Mouse (Mus musculus): ENCODE measurements around the gene Vti1b.
"Not testable (repeated sequence)": the region's sequence is repeated elsewhere in the genome, so short reads cannot be mapped to it uniquely, and the experiment has no call there.

Vti1b gene

GRCm38 (mm10) chr12:79172019-79172941 is at the start of gene Vti1b:
Vti1b (minus strand) TSS chr12:79172667.
- in situ Hi-C loops (cut with MboI) = no loop called here

GRCm38 (mm10) chr12:79217511-79217910 is 45.0 kb upstream of the Vti1b start:
- in situ Hi-C loops (cut with MboI) = no loop called here

GRCm38 (mm10) chr12:79211447-79211846 is 39.0 kb upstream of the Vti1b start:
- in situ Hi-C loops (cut with MboI) = no loop called here

GRCm38 (mm10) chr12:79208703-79209464 is 36.4 kb upstream of the Vti1b start, which contains the start of gene Rdh12:
Rdh12 (plus strand) TSS chr12:79208914.
- in situ Hi-C loops (cut with MboI) = no loop called here

- in situ Hi-C loops (cut with MboI) = no loop called here
Measured at GRCm38 (mm10) chr12:79201882-79202281, 29.4 kb upstream of the Vti1b start.

- in situ Hi-C loops (cut with MboI) = no loop called here
Measured at GRCm38 (mm10) chr12:79197105-79197504, 24.6 kb upstream of the Vti1b start.

GRCm38 (mm10) chr12:79193441-79193840 is 21.0 kb upstream of the Vti1b start:
- in situ Hi-C loops (cut with MboI) = no loop called here

- in situ Hi-C loops (cut with MboI) = no loop called here
Measured at GRCm38 (mm10) chr12:79192193-79192592, 19.7 kb upstream of the Vti1b start, which contains the start of gene Rdh11. Rdh11 (minus strand) TSS chr12:79192293.

GRCm38 (mm10) chr12:79191701-79192100 is 19.2 kb upstream of the Vti1b start:
- in situ Hi-C loops (cut with MboI) = no loop called here

GRCm38 (mm10) chr12:79190931-79191673 is 18.6 kb upstream of the Vti1b start:
- in situ Hi-C loops (cut with MboI) = no loop called here

- in situ Hi-C loops (cut with MboI) = not testable (repeated sequence)
Measured at GRCm38 (mm10) chr12:79185160-79185559, 12.7 kb upstream of the Vti1b start.

GRCm38 (mm10) chr12:79175998-79176397 is 3.5 kb upstream of the Vti1b start:
- in situ Hi-C loops (cut with MboI) = no loop called here

- in situ Hi-C loops (cut with MboI) = no loop called here
Measured at GRCm38 (mm10) chr12:79173721-79174120, 1.3 kb upstream of the Vti1b start.

- in situ Hi-C loops (cut with MboI) = no loop called here
Measured at GRCm38 (mm10) chr12:79171269-79171995, 1.0 kb downstream of the Vti1b start.

- in situ Hi-C loops (cut with MboI) = no loop called here
Measured at GRCm38 (mm10) chr12:79170421-79170820, 2.0 kb downstream of the Vti1b start.

- in situ Hi-C loops (cut with MboI) = no loop called here
Measured at GRCm38 (mm10) chr12:79169173-79169572, 3.3 kb downstream of the Vti1b start.

GRCm38 (mm10) chr12:79162876-79163275 is 9.6 kb downstream of the Vti1b start:
- in situ Hi-C loops (cut with MboI) = no loop called here

- in situ Hi-C loops (cut with MboI) = no loop called here
Measured at GRCm38 (mm10) chr12:79149653-79150052, 22.8 kb downstream of the Vti1b start.

- in situ Hi-C loops (cut with MboI) = no loop called here
Measured at GRCm38 (mm10) chr12:79141384-79141783, 31.1 kb downstream of the Vti1b start.

- in situ Hi-C loops (cut with MboI) = no loop called here
Measured at GRCm38 (mm10) chr12:79140811-79141210, 31.7 kb downstream of the Vti1b start.

GRCm38 (mm10) chr12:79139417-79139816 is 33.0 kb downstream of the Vti1b start:
- in situ Hi-C loops (cut with MboI) = no loop called here

Measured in mature B cell (primary cell).